Mouse (Mus musculus) embryonic facial prominence, embryonic 12.5 days (tissue): ENCODE measurements around the gene Trem2. TPM values are rescaled to one million over a fixed set of nuclear protein-coding genes. Genes with fewer than 3 reads are reported as not detected.
"Not testable (repeated sequence)": the region's sequence is repeated elsewhere in the genome, so short reads cannot be mapped to it uniquely, and the experiment has no call there.

Experiments used
- ATAC-seq: fragments of 200-750 bp; cut with Nextera tagmentation; 2 replicates; pipeline ENCODE4 v1.8.0; 2017; ENCODE audit not compliant: insufficient number of reproducible peaks, insufficient read depth, low FRiP score, low TSS enrichment
- H3K27ac ChIP-seq: fragments of 300-500 bp; sonication (generic); 2 replicates; pipeline ENCODE4 v1.5.1; 2016; ENCODE audit warnings: mild to moderate bottlenecking
- H3K27me3 ChIP-seq: fragments of 300-500 bp; sonication (generic); 2 replicates; pipeline ENCODE4 v1.6.1; 2016; ENCODE audit warnings: mild to moderate bottlenecking, moderate library complexity
- H3K36me3 ChIP-seq: fragments of 300-500 bp; sonication (generic); 2 replicates; pipeline ENCODE4 v1.6.1; 2016; ENCODE audit warnings: mild to moderate bottlenecking
- H3K4me1 ChIP-seq: fragments of 300-500 bp; sonication (generic); 2 replicates; pipeline ENCODE4 v1.6.1; 2016
- H3K4me2 ChIP-seq: fragments of 300-500 bp; sonication (generic); replicated peaks from 2 replicates; pipeline ENCODE4 v1.6.1; 2016; ENCODE audit warnings: mild to moderate bottlenecking, moderate library complexity
- H3K4me3 ChIP-seq: fragments of 300-500 bp; sonication (generic); 2 replicates; pipeline ENCODE4 v1.5.1; 2016; ENCODE audit warnings: mild to moderate bottlenecking
- H3K9ac ChIP-seq: fragments of 300-500 bp; sonication (generic); 2 replicates; pipeline ENCODE4 v1.6.1; 2016; ENCODE audit warnings: mild to moderate bottlenecking, moderate library complexity
- H3K9me3 ChIP-seq: fragments of 300-500 bp; sonication (generic); 2 replicates; pipeline ENCODE4 v1.6.1; 2016; ENCODE audit warnings: mild to moderate bottlenecking, moderate library complexity
- WGBS: fragments of 180-500 bp; shearing (Covaris S2); methylation state at CpG from one replicate; pipeline ENCODE4 v1.1.7; 2016; 5-methylcytosine and 5-hydroxymethylcytosine counted together
- polyA plus RNA-seq: library from polyadenylated mRNA; unstranded; fragments of >200 nt; fragmentation: Nextera tagmentation; extraction: Ambion mirVana; gene quantifications from 2 replicates; pipeline ENCODE4 v1.2.1, GENCODE M21; 2016

Gene Trem2
- polyA plus RNA-seq, 1 experiment from 2014 or later, result 3.6 TPM

DNA sequence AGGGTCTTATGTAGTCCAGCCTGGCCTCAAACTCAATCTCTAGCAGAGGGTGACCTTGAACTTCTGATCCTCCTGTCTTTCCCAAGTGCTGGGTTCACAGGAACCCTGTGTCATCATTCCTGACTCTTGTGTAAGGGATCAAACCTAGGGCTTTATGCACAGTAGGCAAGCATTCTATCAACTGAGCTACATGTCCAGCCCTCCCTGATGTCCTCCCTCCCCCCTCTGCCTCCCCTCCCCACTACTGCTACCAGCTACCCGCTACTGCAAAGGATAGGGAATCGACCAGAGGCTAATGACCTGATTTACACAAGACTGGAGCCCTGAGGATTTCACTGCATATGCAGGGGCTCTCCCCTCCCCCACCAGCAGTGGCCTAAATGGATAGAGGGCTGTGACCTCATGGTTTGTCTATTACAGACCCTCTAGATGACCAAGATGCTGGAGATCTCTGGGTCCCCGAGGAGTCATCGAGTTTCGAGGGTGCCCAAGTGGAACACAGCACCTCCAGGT is 4.5 kb downstream of the Trem2 start:
- H3K4me1 ChIP-seq, result no peaks in the 10 kb centered on the region
- no peak overlapping the region for H3K9ac ChIP-seq
- no peak overlapping the region for H3K27ac ChIP-seq
- H3K36me3 ChIP-seq, result no peaks in the 10 kb centered on the region
- WGBS, result 75% methylated on average over 5 of the region's 5 CpGs
- no peaks in the 10 kb centered on the region for H3K27me3 ChIP-seq
- no peak overlapping the region for H3K4me2 ChIP-seq
- no peak for ATAC-seq
- H3K4me3 ChIP-seq, result no peak overlapping the region
- H3K9me3 ChIP-seq, result no peaks in the 10 kb centered on the region

DNA sequence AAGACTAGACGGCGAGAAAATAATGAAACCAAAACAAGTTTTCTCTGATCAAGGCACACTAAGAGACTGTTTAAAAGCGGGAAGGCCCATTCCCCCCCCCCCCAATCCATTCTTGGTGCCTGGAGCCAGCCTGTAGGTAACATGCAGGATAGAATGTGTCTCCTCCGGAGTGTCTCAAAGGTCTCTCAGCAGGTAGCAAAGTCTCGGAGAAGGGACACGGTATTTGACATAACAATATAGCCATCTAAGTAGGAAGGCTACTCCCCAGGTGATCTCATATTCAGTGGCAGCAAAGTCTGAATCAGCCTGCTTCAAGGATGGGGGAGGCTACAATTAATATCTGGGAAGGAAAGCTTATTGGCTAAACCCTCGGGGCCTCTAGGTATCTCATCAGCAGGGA is 6.8 kb downstream of the Trem2 start:
- not testable (repeated sequence) for ATAC-seq, H3K4me2 ChIP-seq, H3K9me3 ChIP-seq, H3K27me3 ChIP-seq, H3K4me1 ChIP-seq, H3K4me3 ChIP-seq, H3K9ac ChIP-seq, H3K27ac ChIP-seq, H3K36me3 ChIP-seq
- 78% methylated on average over 7 of the region's 7 CpGs for WGBS

DNA sequence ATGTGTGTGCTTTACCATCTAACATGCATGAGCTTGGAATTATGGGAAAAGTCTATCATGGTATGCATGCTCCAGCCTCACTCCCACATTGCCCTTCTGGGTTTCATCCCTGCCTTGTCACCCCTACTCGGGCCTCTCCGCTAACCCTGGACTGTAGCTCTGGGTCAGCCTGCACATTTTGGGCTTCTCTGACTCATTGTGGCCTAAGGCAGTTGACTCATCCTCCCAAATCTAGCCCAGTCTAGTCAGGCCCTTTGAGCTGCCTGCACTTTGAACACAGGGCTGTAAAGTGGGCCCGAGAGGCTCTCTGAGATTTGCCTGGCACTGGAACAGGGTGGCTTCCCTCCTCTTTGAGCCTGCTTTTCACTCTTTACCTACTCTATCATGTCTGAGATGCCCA is 9.6 kb downstream of the Trem2 start:
- Histone ChIP-seq H3K27me3 (no peaks in the 10 kb centered on the region), H3K4me1 (no peaks in the 10 kb centered on the region), H3K4me3 (no peak overlapping the region), H3K9me3 (no peaks in the 10 kb centered on the region), H3K27ac (no peak overlapping the region), H3K4me2 (no peak overlapping the region), H3K9ac (no peak overlapping the region), H3K36me3 (no peaks in the 10 kb centered on the region)
- 92% methylated on average over 3 of the region's 3 CpGs for WGBS
- ATAC-seq, result no peak

DNA sequence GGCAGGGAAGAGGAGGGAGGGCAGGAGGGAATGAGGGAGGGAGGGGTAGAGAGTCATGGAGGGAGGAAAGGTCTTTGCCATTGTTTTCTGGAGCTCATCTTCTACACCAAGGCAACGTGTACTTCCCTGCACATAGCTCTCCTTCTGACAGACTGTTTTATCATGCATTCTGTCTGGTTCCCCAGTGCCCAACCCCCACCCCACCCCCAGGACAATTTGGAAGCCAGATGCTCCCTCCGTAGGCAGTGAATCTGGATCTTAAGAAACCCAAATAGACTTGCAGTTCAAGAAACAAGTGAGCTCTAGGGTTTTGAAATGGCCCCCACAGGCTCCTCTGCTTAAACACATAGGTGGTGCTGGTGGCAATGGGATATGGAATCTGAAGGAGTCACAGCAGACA is 11.7 kb downstream of the Trem2 start:
- no peak overlapping the region for H3K9ac ChIP-seq
- H3K27me3 ChIP-seq, result no peaks in the 10 kb centered on the region
- 49% methylated on average over 2 of the region's 2 CpGs for WGBS
- no peak overlapping the region for H3K4me3 ChIP-seq
- H3K36me3 ChIP-seq, result no peaks in the 10 kb centered on the region
- no peak overlapping the region for H3K4me2 ChIP-seq
- no peaks in the 10 kb centered on the region for H3K4me1 ChIP-seq
- no peak overlapping the region for H3K27ac ChIP-seq
- ATAC-seq, result no peak
- no peaks in the 10 kb centered on the region for H3K9me3 ChIP-seq

GRCm38 (mm10) chr17:48359616-48360015 is 13.4 kb downstream of the Trem2 start, which contains the start of gene Treml1:
Gene Treml1 (plus strand): TSS chr17:48359916.
- 78% methylated on average over 7 of the region's 7 CpGs for WGBS
- no peak for ATAC-seq
- Histone ChIP-seq H3K4me1 (no peaks in the 10 kb centered on the region), H3K27ac (no peak within 1 kb of the TSS), H3K9ac (no peak within 1 kb of the TSS), H3K27me3 (no peaks in the 10 kb centered on the region), H3K4me2 (no peak within 1 kb of the TSS), H3K36me3 (no peaks in the 10 kb centered on the region), H3K4me3 (no peak within 1 kb of the TSS), H3K9me3 (no peaks in the 10 kb centered on the region)

GRCm38 (mm10) chr17:48360462-48360861 is 14.3 kb downstream of the Trem2 start:
- Histone ChIP-seq H3K4me3 (no peak overlapping the region), H3K4me2 (no peak overlapping the region), H3K36me3 (no peaks in the 10 kb centered on the region), H3K9ac (no peak overlapping the region), H3K27ac (no peak overlapping the region), H3K4me1 (no peaks in the 10 kb centered on the region), H3K9me3 (no peaks in the 10 kb centered on the region), H3K27me3 (no peaks in the 10 kb centered on the region)
- WGBS, result 94% methylated on average over 4 of the region's 4 CpGs
- ATAC-seq, result no peak

DNA sequence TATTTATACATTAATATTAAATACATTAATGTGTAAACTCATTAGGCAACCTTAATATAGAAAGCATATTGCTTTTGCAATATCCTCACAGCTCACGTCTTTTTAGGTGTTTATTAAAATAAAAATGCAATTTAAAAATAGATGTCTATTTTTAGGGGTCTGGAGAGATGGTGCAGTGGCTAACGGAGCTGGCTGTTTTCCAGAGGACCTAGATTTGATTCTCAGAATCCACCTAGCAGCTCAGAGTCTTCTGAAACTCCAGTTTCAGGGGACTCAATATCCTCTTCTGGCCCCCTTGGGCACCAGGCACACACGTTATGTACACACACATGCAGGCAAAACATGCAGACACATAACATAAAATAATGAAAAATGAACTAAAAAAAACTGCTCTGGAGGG is 16.1 kb downstream of the Trem2 start:
- H3K9me3 ChIP-seq, result no peaks in the 10 kb centered on the region
- no peaks in the 10 kb centered on the region for H3K4me1 ChIP-seq
- H3K36me3 ChIP-seq, result no peaks in the 10 kb centered on the region
- H3K4me2 ChIP-seq, result no peak overlapping the region
- no peak overlapping the region for H3K9ac ChIP-seq
- no peak for ATAC-seq
- no peaks in the 10 kb centered on the region for H3K27me3 ChIP-seq
- WGBS, result 83% methylated on average over 3 of the region's 3 CpGs
- no peak overlapping the region for H3K4me3 ChIP-seq
- no peak overlapping the region for H3K27ac ChIP-seq

DNA sequence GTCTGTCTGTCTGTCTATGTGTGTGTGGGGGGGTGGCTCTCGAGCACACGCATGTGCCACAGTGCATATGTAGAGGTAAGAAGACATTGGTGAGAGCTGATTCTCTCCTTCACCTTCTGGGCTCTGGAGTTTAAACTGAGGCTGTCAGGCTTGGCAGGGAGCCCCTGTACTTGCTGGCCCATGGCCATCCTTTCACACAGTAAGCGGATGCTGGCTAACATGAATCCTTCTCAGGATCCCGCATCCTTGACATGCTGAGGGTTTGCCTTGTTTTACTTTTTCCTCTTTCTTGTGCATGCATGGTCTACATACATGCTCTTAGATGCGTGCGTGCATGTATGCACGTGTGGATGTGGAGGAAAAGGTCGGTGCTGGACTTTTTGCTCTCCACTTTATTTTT is 16.8 kb downstream of the Trem2 start:
- H3K4me2 ChIP-seq, result no peak overlapping the region
- WGBS, result 90% methylated on average over 8 of the region's 8 CpGs
- H3K9ac ChIP-seq, result no peak overlapping the region
- no peaks in the 10 kb centered on the region for H3K4me1 ChIP-seq
- H3K27ac ChIP-seq, result no peak overlapping the region
- no peak overlapping the region for H3K4me3 ChIP-seq
- H3K36me3 ChIP-seq, result no peaks in the 10 kb centered on the region
- H3K9me3 ChIP-seq, result no peaks in the 10 kb centered on the region
- no peak for ATAC-seq
- no peaks in the 10 kb centered on the region for H3K27me3 ChIP-seq

DNA sequence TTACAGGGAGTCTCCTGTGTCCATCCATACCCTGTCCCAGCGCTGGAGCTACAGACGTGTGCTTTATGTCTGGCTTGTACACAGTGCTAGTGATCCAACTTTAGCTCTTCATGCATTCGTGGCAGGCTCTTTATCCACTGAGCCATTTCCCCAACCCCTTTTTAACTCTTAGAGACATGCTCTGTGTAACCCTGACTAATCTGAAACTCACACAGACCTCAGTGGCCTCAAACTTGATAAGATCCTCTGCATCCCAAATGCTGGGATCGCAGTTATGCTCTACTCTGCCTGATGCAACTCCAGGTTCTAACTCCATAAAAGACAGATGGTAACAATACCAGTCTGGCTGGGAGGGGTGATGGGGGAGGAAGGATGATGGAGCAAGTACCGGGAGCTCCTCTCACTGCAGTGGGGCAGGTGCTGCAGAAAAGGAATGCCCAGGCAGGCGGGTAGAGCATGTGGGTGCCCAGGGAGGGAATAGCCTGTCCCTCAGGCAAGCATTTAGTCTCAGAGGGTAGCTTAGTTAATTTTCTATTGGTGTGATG is 17.3 kb downstream of the Trem2 start:
- Histone ChIP-seq H3K4me3 (no peak overlapping the region), H3K4me1 (no peaks in the 10 kb centered on the region), H3K27me3 (no peaks in the 10 kb centered on the region), H3K9me3 (no peaks in the 10 kb centered on the region), H3K4me2 (no peak overlapping the region), H3K27ac (no peak overlapping the region), H3K36me3 (no peaks in the 10 kb centered on the region), H3K9ac (no peak overlapping the region)
- 69% methylated on average over 6 of the region's 6 CpGs for WGBS
- ATAC-seq, result no peak

GRCm38 (mm10) chr17:48365511-48366155 is 19.4 kb downstream of the Trem2 start:
- ATAC-seq, result no peak
- Histone ChIP-seq H3K9ac (no peak overlapping the region), H3K27ac (no peak overlapping the region), H3K4me2 (no peak overlapping the region), H3K9me3 (no peaks in the 10 kb centered on the region), H3K36me3 (no peaks in the 10 kb centered on the region), H3K4me3 (no peak overlapping the region), H3K27me3 (no peaks in the 10 kb centered on the region), H3K4me1 (no peaks in the 10 kb centered on the region)
- 78% methylated on average over 9 of the region's 9 CpGs for WGBS

DNA sequence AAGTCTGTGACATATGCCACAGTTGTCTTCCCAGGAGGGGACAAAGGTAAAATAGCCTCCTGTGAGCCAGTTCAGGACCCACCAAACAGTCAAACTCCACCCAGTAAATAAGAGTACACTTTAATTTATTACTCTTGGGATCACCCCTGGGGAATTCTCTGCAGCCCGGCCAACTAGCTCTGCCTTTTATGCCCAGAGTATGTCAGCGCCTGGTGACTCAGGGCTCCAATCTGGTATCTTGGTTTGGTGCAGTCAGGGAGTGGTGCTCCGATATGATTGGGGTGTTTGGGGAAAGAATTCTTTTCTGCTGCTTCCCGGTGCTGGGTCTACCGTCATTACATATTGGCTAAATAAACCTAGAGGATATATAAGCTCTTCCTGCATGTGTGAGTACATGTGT is 20.6 kb downstream of the Trem2 start:
- no peaks in the 10 kb centered on the region for H3K9me3 ChIP-seq
- no peak for ATAC-seq
- 85% methylated on average over 5 of the region's 5 CpGs for WGBS
- H3K36me3 ChIP-seq, result no peaks in the 10 kb centered on the region
- H3K4me1 ChIP-seq, result no peaks in the 10 kb centered on the region
- H3K4me2 ChIP-seq, result no peak overlapping the region
- no peak overlapping the region for H3K27ac ChIP-seq
- H3K4me3 ChIP-seq, result no peak overlapping the region
- no peak overlapping the region for H3K9ac ChIP-seq
- H3K27me3 ChIP-seq, result no peaks in the 10 kb centered on the region

DNA sequence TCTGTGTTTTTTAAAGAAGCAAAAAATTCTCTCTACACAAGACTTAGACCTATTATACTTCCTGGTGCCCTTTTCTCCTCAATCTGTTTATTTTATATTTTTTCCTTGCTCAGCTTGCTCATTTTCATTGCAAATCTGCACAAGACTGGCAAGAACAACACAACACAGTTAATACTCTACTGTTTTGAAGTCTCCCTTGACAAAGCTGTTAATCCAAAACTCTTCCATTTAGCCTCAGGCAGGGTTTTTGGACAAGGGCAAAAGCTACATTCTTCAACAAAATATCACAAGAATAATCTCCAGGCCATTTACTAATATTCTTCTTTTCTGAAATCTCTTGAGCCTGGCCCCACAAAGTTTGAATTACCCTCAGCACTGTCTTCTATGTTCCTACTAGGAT is 25.4 kb downstream of the Trem2 start:
- H3K36me3 ChIP-seq, result no peaks in the 10 kb centered on the region
- H3K4me1 ChIP-seq, result no peaks in the 10 kb centered on the region
- H3K9ac ChIP-seq, result no peak overlapping the region
- H3K9me3 ChIP-seq, result no peaks in the 10 kb centered on the region
- H3K4me3 ChIP-seq, result no peak overlapping the region
- no peaks in the 10 kb centered on the region for H3K27me3 ChIP-seq
- no peak overlapping the region for H3K27ac ChIP-seq
- no peak overlapping the region for H3K4me2 ChIP-seq
- ATAC-seq, result no peak
